Mouse (Mus musculus): ENCODE measurements at regions not wholly inside any gene's neighbourhood (a gene's known extent, or its start where the extent isn't known, plus 50 kb on each side); places are given as distances from the start of the nearest gene placed in this dataset.
A peak's percentile ranks its signal among the peaks of the same experiment; 100 is the strongest.

DNA sequence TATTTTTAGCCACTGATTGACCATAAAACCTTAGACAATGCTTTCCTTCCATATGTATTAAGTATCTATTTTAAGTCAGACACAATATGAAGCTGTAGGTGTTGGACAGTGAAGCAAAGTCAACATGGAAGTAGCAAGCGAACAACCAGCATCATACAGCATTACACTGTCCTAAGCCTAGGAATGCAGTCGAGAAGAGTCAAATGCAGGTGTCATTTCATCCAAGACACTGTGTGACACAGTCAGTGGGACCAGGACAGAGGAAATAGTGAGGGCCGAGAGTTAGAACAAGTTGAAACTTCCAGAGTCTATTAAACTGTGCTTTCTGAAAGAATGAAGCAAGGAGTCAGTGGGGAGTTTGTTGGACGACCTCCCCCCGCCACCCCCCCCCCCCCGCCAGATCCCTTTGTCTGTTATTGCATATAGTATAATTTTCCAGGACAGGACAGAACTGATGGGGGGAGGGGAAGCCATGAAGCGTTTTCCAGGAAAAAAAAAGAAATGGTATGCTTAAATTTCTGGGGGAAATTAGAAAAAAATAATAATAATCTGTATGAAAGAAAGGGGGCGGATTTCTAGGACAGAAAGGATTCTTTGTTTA, 559.9 kb downstream of the Rps29 start:
- no peak for ATAC-seq (ENCODE audit: insufficient number of reproducible peaks, insufficient read depth, low FRiP score, low TSS enrichment)

DNA sequence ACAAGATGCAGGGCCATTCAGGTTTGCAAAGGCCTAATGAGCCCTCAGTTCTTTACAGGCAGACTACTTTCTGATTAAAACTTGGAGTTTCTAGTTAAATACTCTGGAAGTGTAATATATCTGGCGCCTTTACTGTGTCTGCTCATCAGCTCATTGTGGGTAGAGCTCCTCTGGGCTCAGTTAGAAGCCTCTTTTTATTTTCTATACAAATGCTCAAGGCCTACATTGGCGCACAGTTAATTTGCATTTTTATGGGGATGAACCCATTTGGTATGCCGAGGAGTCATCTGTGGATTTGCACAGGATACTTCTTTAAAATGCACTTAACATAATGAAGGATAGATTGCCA, 573.5 kb downstream of the Rps29 start:
- Histone ChIP-seq H3K9ac (no peak overlapping the region), H3K4me3 (no peak overlapping the region), H3K4me1 (no peaks in the 10 kb centered on the region), H3K9me3 (no peaks in the 10 kb centered on the region), H3K4me2 (replicated peaks) (no peak overlapping the region), H3K36me3 (no peaks in the 10 kb centered on the region), H3K27ac (no peak overlapping the region), H3K27me3 (no peaks in the 10 kb centered on the region)
- ATAC-seq (ENCODE audit: insufficient number of reproducible peaks, insufficient read depth, low FRiP score, low TSS enrichment) = no peak
- WGBS = 87% methylated on average over 3 of the region's 3 CpGs

More for the DNA sequence above, 559.9 kb downstream of the Rps29 start:
- 73% methylated on average over 8 of the region's 8 CpGs for WGBS
- Histone ChIP-seq H3K36me3 (no peaks in the 10 kb centered on the region), H3K9ac (no peak overlapping the region), H3K4me1 (no peaks in the 10 kb centered on the region), H3K4me2 (replicated peaks) (no peak overlapping the region), H3K4me3 (no peak overlapping the region), H3K9me3 (no peaks in the 10 kb centered on the region), H3K27me3 (no peaks in the 10 kb centered on the region), H3K27ac (no peak overlapping the region)

DNA sequence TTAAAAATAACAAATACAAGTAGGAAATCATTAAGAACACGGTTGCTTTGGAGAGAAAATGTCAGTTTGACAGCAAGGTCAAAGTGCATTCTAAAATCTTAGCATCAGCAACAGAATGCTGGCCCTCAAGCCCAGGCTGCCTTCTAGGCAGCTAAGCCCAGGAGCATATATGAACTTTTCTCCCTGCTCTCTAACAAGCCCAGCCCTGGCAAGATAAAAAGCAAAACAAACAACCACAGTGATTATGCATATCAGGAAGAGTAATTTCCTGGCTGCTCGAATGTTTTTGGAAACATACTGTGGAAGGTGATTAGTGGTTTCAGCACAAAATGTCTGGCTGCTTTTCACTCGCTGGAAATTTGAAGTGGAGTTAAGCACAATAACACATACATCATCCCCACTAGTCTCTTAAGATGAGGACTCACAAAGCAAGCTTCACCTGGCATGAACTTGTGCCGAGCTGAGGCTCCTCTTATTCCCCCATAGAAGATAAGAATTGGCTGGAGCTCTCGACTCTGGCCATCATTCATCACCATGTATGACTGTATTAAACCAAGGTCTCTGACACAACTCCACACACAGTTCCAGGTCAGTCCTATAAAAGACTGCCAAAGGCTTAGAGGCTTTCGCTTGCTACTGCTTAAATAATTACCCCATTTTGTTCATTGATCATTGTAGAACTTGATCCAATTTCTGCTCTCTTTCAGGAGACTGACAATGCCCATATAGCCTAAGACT, 574.0 kb downstream of the Rps29 start:
- no peaks in the 10 kb centered on the region for H3K4me1 ChIP-seq
- no peaks in the 10 kb centered on the region for H3K36me3 ChIP-seq
- 47% methylated on average over 6 of the region's 6 CpGs for WGBS
- H3K9ac ChIP-seq = no peak overlapping the region
- no peak overlapping the region for H3K27ac ChIP-seq
- no peaks in the 10 kb centered on the region for H3K9me3 ChIP-seq
- no peak for ATAC-seq (ENCODE audit: insufficient number of reproducible peaks, insufficient read depth, low FRiP score, low TSS enrichment)
- no peak overlapping the region for H3K4me2 ChIP-seq (replicated peaks)
- no peaks in the 10 kb centered on the region for H3K27me3 ChIP-seq
- H3K4me3 ChIP-seq = no peak overlapping the region

DNA sequence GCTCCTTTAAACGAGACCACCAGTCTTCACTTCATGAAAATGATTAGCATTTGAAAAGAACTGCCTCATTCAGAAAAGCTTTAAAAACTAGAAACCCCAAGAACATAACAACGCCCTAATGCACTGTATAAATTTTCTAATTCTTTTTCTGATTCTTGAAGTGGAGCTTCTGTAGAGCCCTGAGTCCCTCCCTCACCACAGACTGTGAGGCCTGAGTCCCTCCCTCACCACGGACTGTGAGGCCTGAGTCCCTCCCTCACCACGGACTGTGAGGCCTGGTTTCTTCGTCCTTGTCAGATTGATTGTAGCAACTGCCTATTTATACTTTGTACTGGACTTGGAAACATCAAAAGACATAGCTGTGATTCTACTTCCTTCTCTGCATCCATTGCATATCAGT, 579.1 kb downstream of the Rps29 start:
- H3K9ac ChIP-seq = no peak overlapping the region
- WGBS = 55% methylated on average over 5 of the region's 5 CpGs
- H3K4me3 ChIP-seq = no peak overlapping the region
- no peaks in the 10 kb centered on the region for H3K9me3 ChIP-seq
- no peak for ATAC-seq (ENCODE audit: insufficient number of reproducible peaks, insufficient read depth, low FRiP score, low TSS enrichment)
- no peaks in the 10 kb centered on the region for H3K36me3 ChIP-seq
- H3K27me3 ChIP-seq = no peaks in the 10 kb centered on the region
- H3K4me1 ChIP-seq = no peaks in the 10 kb centered on the region
- no peak overlapping the region for H3K27ac ChIP-seq
- no peak overlapping the region for H3K4me2 ChIP-seq (replicated peaks)

DNA sequence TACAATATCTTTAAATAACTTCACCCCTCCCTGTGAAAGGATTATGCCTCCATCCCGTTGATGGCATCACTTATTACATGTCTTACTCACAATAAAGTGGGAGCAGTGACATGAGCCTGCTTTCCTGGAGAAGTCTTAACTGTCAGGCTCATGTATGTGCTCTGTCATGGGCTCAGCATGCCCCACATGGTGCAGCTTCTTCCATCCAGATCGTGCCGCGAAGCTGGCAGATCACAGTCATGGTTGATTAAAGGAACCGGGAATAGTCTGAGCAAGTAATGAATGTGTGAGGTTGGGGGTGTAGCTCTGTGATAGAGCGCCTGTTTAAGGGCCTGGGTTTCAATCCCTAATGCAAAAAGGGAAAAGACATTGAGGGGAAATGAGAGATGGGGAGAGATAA, 581.5 kb downstream of the Rps29 start:
- ATAC-seq (ENCODE audit: insufficient number of reproducible peaks, insufficient read depth, low FRiP score, low TSS enrichment) = no peak
- 61% methylated on average over 6 of the region's 6 CpGs for WGBS
- H3K4me3 ChIP-seq = no peak overlapping the region
- no peaks in the 10 kb centered on the region for H3K36me3 ChIP-seq
- H3K4me1 ChIP-seq = no peaks in the 10 kb centered on the region
- H3K9ac ChIP-seq = no peak overlapping the region
- no peaks in the 10 kb centered on the region for H3K9me3 ChIP-seq
- no peak overlapping the region for H3K27ac ChIP-seq
- H3K27me3 ChIP-seq = no peaks in the 10 kb centered on the region
- no peak overlapping the region for H3K4me2 ChIP-seq (replicated peaks)

DNA sequence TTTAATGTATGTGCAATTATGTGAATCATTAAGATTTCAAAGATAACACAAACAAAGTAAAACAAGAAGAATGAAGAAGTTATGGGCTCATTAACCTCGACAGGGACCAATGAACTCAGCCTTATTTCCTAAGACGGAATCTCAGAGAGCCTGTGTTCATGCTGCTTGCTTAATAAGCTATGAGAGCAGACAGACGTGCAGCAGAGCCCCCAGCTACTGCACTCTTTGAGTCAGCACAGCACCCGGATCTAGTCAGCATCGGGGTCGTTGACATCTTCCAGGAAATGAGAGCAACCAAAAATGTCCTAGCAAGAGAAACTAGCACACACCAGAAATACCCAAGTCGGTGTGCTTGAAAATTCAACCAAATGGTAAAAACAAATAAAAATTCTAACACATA, 582.1 kb downstream of the Rps29 start:
- WGBS = 56% methylated on average over 7 of the region's 7 CpGs

DNA sequence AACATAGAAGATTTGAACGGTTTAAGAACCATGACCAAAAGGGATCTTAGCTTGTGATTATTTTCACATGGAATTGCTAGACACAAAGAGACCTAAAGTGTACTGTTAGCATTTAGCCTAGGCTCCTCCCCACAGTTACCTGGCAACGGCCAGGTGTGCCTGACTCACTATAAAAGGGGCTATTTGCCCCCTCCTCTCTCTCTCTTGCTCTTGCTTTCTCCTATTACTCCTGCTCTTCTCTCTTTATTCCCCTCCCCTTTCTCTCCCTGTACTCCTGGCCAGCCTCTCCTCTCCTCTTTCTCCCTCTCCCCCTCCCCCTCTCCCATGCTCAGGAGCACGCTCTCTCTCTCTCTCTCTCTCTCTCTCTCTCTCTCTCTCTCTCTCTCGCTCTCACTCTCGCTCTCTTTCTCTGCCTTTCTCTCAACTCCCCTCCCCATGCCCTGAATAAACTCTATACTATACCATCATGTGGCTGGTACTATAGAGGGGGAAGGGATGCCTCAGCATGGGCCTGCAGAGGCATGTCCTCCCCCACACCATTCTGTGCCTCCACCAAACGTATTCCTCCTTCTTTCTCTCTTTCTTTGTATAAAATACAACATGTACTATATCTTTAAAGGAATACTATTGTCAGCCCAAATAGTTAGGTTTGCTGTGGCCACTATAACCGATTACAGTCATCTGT, 603.9 kb downstream of the Rps29 start:
- no peak overlapping the region for H3K4me3 ChIP-seq
- H3K9me3 ChIP-seq = peaks cover 3% of the 10 kb centered on the region; the same call in 1 of the 2 replicates
- no peak overlapping the region for H3K27ac ChIP-seq
- H3K27me3 ChIP-seq = no peaks in the 10 kb centered on the region
- H3K36me3 ChIP-seq = no peaks in the 10 kb centered on the region
- no peak overlapping the region for H3K4me2 ChIP-seq (replicated peaks)
- no peak overlapping the region for H3K9ac ChIP-seq
- peaks cover 6% of the 10 kb centered on the region; the same call in 1 of the 2 replicates for H3K4me1 ChIP-seq
- ATAC-seq (ENCODE audit: insufficient number of reproducible peaks, insufficient read depth, low FRiP score, low TSS enrichment) = peak; percentile 81
- 52% methylated on average over 7 of the region's 7 CpGs for WGBS

More for the DNA sequence above, 582.1 kb downstream of the Rps29 start:
- Histone ChIP-seq H3K4me2 (replicated peaks) (no peak overlapping the region), H3K27ac (no peak overlapping the region), H3K36me3 (no peaks in the 10 kb centered on the region), H3K4me1 (no peaks in the 10 kb centered on the region), H3K9me3 (no peaks in the 10 kb centered on the region), H3K27me3 (no peaks in the 10 kb centered on the region), H3K4me3 (no peak overlapping the region), H3K9ac (no peak overlapping the region)
- ATAC-seq (ENCODE audit: insufficient number of reproducible peaks, insufficient read depth, low FRiP score, low TSS enrichment) = no peak

DNA sequence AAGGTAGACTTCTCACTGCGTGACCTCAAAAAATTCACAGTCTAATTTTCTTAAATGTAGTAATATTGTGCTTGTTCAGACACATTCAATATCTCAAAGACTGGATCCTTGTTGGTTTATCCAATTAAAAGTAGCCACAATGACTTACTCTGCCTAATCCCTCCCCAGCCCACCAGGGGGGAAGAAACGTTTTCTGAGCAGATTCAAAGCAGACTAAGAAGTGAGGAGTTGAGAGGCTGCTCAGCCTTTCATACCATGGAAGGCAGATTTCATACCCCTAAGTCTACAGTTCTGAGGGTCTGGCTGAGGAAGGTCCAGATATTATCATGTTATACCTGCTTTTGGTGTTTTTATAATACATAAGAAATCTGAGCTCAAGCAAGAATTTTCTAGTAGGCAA, 604.7 kb downstream of the Rps29 start:
- Histone ChIP-seq H3K4me3 (no peak overlapping the region), H3K4me1 (peaks cover 6% of the 10 kb centered on the region; the same call in 1 of the 2 replicates), H3K27ac (no peak overlapping the region), H3K27me3 (no peaks in the 10 kb centered on the region), H3K4me2 (replicated peaks) (no peak overlapping the region), H3K9ac (no peak overlapping the region), H3K9me3 (peaks cover 3% of the 10 kb centered on the region; the same call in 1 of the 2 replicates), H3K36me3 (no peaks in the 10 kb centered on the region)
- WGBS = 41% methylated on average over 2 of the region's 2 CpGs
- no peak for ATAC-seq (ENCODE audit: insufficient number of reproducible peaks, insufficient read depth, low FRiP score, low TSS enrichment)

DNA sequence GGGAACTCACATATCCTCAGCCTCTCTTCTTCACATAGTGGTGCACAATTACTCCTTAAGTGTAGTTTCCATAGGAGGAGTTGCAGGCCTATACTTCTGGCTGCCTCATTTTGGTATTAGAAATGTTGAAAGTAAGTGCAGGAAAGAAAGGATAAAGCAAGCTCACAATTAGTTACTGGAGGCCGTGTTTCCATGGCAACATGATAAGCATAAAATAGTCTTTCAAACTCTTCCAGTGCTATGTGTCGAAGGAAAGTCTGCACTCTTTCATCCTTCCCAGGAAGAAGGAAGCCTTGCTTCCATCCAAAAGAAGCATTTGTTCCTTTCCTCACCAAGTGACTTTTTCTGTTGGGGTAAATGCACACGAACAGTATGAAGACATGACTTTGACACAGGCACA, 617.2 kb downstream of the Rps29 start:
- Histone ChIP-seq H3K4me2 (replicated peaks) (no peak overlapping the region), H3K4me3 (no peak overlapping the region), H3K27me3 (no peaks in the 10 kb centered on the region), H3K9me3 (no peaks in the 10 kb centered on the region), H3K36me3 (no peaks in the 10 kb centered on the region), H3K27ac (no peak overlapping the region), H3K9ac (no peak overlapping the region), H3K4me1 (no peaks in the 10 kb centered on the region)
- ATAC-seq (ENCODE audit: insufficient number of reproducible peaks, insufficient read depth, low FRiP score, low TSS enrichment) = no peak
- 47% methylated on average over 3 of the region's 3 CpGs for WGBS

DNA sequence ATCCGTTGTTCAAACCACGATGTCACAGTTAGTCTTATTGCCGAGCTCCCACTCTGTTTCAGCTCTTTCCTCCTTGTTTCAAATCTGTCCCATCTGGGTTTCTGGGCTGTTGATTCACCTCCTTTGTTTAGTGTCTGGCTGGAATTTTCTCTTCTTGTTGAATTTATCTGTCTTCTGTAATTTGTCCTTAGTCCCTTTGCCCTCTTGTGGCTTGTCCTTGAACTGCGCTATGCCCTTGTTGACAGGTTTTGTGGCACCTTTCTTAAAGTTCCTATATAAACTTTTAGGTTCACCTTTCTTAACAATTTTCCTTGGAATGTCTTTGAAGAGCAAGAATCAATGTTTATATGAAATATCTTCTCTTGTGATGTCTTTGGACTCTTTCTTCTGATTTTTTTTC, 658.2 kb downstream of the Rps29 start:
- no peak overlapping the region for H3K27ac ChIP-seq
- H3K4me3 ChIP-seq = no peak overlapping the region
- H3K36me3 ChIP-seq = no peaks in the 10 kb centered on the region
- no peak overlapping the region for H3K4me2 ChIP-seq (replicated peaks)
- H3K9ac ChIP-seq = no peak overlapping the region
- 68% methylated on average over 4 of the region's 4 CpGs for WGBS
- ATAC-seq (ENCODE audit: insufficient number of reproducible peaks, insufficient read depth, low FRiP score, low TSS enrichment) = no peak
- no peaks in the 10 kb centered on the region for H3K9me3 ChIP-seq
- no peaks in the 10 kb centered on the region for H3K27me3 ChIP-seq
- H3K4me1 ChIP-seq = no peaks in the 10 kb centered on the region

DNA sequence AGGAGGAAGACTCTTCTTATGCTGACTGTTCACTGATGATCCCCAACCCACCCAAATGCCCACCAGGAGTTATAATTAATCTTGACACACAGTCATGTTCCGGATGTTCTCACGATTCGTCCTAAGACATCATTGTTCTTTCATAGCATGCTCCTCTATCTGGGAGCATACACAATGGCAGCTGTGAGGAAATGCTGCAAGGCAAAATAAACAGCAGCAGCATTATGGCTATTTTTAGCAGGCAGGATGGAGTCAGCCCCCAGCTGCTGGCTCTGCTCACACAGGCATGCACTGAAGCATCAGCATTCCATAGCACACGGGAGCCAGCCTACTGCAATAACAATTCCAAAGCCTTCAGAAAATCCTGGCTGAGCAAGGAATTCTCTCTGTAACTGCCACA, 696.0 kb downstream of the Rps29 start:
- Histone ChIP-seq H3K4me2 (replicated peaks) (no peak overlapping the region), H3K4me1 (no peaks in the 10 kb centered on the region), H3K9me3 (no peaks in the 10 kb centered on the region), H3K36me3 (no peaks in the 10 kb centered on the region), H3K27ac (no peak overlapping the region), H3K9ac (no peak overlapping the region), H3K4me3 (no peak overlapping the region), H3K27me3 (no peaks in the 10 kb centered on the region)
- WGBS = 18% methylated on average over 4 of the region's 4 CpGs
- no peak for ATAC-seq (ENCODE audit: insufficient number of reproducible peaks, insufficient read depth, low FRiP score, low TSS enrichment)

DNA sequence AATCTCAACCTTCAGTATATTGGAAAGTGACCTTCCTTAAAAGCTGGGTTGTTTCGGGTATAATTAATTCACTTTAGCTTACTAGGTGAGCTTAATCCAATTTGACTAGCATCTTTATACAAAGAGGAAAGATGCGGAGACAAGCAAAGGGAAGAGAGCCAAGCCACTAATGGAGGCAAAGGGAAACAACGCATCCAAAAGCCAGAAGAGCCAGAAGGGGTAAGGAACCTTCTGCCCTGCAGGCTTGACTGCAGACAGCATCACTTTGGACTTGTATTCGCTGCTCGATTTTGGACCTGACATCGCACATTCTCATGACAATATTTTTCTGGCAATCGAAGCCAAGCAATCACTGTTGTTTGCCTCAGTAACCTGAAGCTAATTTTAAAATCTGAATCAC, 700.8 kb downstream of the Rps29 start:
- Histone ChIP-seq H3K4me3 (no peak overlapping the region), H3K4me2 (replicated peaks) (no peak overlapping the region), H3K27me3 (no peaks in the 10 kb centered on the region), H3K27ac (no peak overlapping the region), H3K9me3 (no peaks in the 10 kb centered on the region), H3K36me3 (no peaks in the 10 kb centered on the region), H3K4me1 (no peaks in the 10 kb centered on the region), H3K9ac (no peak overlapping the region)
- no peak for ATAC-seq (ENCODE audit: insufficient number of reproducible peaks, insufficient read depth, low FRiP score, low TSS enrichment)
- WGBS = 63% methylated on average over 7 of the region's 7 CpGs

Measured in embryonic facial prominence, embryonic 12.5 days (tissue).